Mouse (Mus musculus): Measurements from ENCODE around the gene Gm11569. TPM values are rescaled to one million over a fixed set of nuclear protein-coding genes. Genes with fewer than 3 reads are reported as not detected.
"Not testable (repeated sequence)": the region's sequence is repeated elsewhere in the genome, so short reads cannot be mapped to it uniquely, and the experiment has no call there.

The Gm11569 gene
- polyA plus RNA-seq (2021), result not detected

DNA sequence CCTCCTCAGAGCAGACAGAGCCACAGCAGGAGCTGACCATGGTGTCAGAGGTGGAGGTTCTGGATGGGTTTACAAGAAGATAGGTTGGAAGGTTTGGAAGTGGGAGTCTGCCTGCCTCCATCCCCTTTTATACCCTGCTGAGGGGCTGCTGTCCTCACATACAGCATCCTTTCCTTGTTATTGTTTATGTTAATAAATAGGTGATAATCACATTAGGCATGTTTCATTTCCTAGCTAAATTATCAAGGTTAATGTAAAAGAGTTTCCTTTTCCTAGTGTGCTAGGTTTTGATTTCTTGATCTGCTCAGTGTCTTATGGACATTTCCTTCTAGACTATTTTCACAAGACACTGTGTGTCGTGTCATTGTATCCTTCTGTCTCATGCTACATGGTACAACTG lies at the start of gene Gm11569:
TSS of gene Gm11569 (minus strand) at position 101 of the 400 bp plus-strand sequence.
- ATAC-seq; DNase-seq (ENCODE audit: low read depth, low spot score); CTCF ChIA-PET; POLR2A ChIA-PET; in situ Hi-C loops (cut with MboI; ENCODE audit: low pct_unique_long_range_greater_than_20kb); H3K27me3 ChIP-seq: not testable (repeated sequence)

DNA sequence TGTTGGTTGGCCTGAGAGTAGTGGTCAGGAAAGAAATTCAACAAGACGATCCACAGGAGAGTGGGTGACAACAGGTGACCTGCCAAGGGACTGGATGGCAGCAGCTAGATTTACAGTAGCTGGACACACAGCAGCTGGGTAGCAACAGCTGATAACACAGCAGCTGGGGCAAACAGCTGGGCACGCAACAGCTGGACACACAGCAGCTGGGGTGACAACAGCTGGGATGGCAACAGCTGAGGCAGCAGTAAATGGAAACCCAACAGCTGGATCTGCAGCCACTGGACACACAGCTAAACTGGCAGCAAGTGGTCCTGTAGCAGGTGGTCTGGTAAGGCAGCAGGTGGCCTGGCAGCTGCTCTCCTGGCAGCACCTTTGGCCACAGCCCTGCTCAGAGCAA lies 48.0 kb upstream of the Gm11569 start:
- no peak for TF ChIP-seq CTCF (IDR thresholded peaks at IDR 0.05)
- CTCF ChIA-PET, result no interaction called here
- in situ Hi-C loops (cut with MboI; ENCODE audit: low pct_unique_long_range_greater_than_20kb), result no loop called here
- ATAC-seq (no peak), DNase-seq (ENCODE audit: low read depth, low spot score) (no peak)
- POLR2A ChIA-PET, result no interaction called here
- peaks cover 3% of the 10 kb centered on the region for H3K27me3 ChIP-seq

DNA sequence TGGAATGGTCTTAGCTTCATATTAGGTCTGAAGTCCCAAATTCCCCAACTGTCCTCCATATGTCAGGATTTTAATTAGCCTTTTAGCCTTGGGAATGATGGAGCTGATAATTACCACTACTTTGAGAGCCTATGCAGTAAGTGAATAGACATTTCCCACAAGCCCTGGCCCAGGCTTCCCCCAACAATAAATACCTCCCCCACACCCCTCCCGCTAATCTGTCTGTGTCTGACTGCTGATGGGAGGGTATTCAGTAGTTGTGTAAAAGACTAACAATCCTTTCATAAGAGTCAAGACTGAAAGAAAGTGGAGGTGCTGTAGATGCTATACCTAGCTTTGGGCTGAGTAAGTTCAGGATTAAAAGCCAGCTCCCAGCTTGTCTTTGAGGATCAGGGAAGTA lies 43.5 kb upstream of the Gm11569 start:
- in situ Hi-C loops (cut with MboI; ENCODE audit: low pct_unique_long_range_greater_than_20kb), result no loop called here

DNA sequence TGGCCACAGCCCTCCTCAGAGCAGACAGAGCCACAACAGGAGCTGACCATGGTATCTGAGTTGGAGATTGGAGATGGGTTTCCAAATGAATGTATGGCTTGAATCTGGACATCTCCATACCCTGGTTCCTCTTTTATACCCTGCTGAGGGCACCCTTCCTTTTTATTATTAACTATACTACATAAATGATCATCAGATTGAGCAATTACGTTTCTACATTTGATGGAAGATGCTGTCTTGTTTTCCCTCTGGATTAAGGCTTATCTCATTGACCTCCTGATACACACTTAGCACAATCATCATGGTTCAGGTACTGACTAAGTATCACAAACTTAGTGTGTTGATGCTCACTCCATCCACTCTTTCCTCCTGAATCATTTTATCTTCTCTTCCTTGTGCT lies 39.2 kb upstream of the Gm11569 start, which contains the start of gene 2300003K06Rik:
TSS of gene 2300003K06Rik (minus strand) at position 101 of the 400 bp plus-strand sequence.
- in situ Hi-C loops (cut with MboI; ENCODE audit: low pct_unique_long_range_greater_than_20kb), result loop anchor here (10.0 kb wide), 1 partner anchor 63 kb away; the partner anchor contains the start of gene Gm11595
- CTCF ChIA-PET, result no interaction called here
- POLR2A ChIA-PET, result no interaction called here
- TF ChIP-seq CTCF (IDR thresholded peaks at IDR 0.05), result no peak
- ATAC-seq, result no peak
- no peak for DNase-seq (ENCODE audit: low read depth, low spot score)
- H3K27me3 ChIP-seq, result no peaks in the 10 kb centered on the region

More for the DNA sequence above, 43.5 kb upstream of the Gm11569 start:
- POLR2A ChIA-PET, result no interaction called here
- DNase-seq (ENCODE audit: low read depth, low spot score) (no peak), ATAC-seq (no peak)
- no peak for TF ChIP-seq CTCF (IDR thresholded peaks at IDR 0.05)
- peaks cover 3% of the 10 kb centered on the region for H3K27me3 ChIP-seq
- CTCF ChIA-PET, result no interaction called here

DNA sequence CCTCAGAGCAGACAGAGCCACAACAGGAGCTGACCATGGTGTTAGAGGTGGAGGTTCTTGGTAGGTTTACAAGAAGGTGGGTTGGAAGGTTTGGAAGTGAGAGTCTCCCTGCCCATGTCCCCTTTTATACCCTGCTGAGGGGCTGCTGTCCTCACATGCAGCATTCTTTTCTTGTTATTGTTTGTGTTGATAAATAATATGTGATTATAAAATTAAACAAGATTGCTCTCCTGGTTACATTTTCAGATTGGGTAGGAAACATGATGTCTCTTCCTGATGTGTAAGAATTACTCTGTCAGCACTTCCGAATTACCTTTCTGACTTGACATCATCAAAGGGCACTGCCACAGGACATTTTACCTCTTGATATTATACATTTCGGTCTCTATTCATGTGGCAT lies 16.8 kb upstream of the Gm11569 start, which contains the start of gene Gm11564:
TSS of gene Gm11564 (minus strand) at position 101 of the 400 bp plus-strand sequence.
- CTCF ChIA-PET; in situ Hi-C loops (cut with MboI; ENCODE audit: low pct_unique_long_range_greater_than_20kb); ATAC-seq; H3K27me3 ChIP-seq; POLR2A ChIA-PET; DNase-seq (ENCODE audit: low read depth, low spot score): not testable (repeated sequence)

DNA sequence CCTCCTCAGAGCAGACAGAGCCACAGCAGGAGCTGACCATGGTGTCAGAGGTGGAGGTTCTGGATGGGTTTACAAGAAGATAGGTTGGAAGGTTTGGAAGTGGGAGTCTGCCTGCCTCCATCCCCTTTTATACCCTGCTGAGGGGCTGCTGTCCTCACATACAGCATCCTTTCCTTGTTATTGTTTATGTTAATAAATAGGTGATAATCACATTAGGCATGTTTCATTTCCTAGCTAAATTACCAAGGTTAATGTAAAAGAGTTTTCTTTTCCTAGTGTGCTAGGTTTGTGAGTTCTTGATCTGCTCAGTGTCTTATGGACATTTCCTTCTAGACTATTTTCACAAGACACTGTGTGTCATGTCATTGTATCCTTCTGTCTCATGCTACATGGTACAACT lies 11.1 kb upstream of the Gm11569 start, which contains the start of gene Krtap4-13:
TSS of gene Krtap4-13 (minus strand) at position 101 of the 400 bp plus-strand sequence.
- CTCF ChIA-PET; ATAC-seq; DNase-seq (ENCODE audit: low read depth, low spot score); in situ Hi-C loops (cut with MboI; ENCODE audit: low pct_unique_long_range_greater_than_20kb); POLR2A ChIA-PET; H3K27me3 ChIP-seq: not testable (repeated sequence)

DNA sequence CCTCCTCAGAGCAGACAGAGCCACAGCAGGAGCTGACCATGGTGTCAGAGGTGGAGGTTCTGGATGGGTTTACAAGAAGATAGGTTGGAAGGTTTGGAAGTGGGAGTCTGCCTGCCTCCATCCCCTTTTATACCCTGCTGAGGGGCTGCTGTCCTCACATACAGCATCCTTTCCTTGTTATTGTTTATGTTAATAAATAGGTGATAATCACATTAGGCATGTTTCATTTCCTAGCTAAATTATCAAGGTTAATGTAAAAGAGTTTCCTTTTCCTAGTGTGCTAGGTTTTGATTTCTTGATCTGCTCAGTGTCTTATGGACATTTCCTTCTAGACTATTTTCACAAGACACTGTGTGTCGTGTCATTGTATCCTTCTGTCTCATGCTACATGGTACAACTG lies 5.6 kb upstream of the Gm11569 start, which contains the start of gene Gm11554:
TSS of gene Gm11554 (minus strand) at position 101 of the 400 bp plus-strand sequence.
- POLR2A ChIA-PET; CTCF ChIA-PET; in situ Hi-C loops (cut with MboI; ENCODE audit: low pct_unique_long_range_greater_than_20kb); H3K27me3 ChIP-seq; ATAC-seq; DNase-seq (ENCODE audit: low read depth, low spot score): not testable (repeated sequence)

DNA sequence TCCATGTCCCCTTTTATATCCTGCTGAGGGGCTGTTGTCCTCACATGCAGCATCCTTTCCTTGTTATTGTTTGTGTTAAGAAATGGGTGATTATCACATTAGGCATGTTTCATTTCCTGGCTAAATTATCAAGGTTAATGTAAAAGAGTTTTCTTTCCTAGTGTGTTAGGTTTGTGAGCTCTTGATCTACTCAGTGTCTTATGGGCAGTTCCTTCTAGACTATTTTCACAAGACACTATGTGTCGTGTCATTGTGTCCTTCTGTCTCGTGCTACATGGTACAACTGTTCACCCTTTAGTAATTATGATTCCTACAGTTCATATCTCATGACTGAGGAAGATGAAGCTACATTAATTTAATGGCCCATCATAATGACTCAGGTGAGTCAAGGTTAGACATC lies 5.4 kb downstream of the Gm11569 start, which contains the start of gene Gm11596:
TSS of gene Gm11596 (minus strand) at position 101 of the 400 bp plus-strand sequence.
- in situ Hi-C loops (cut with MboI; ENCODE audit: low pct_unique_long_range_greater_than_20kb), result no loop called here
- DNase-seq (ENCODE audit: low read depth, low spot score) (no peak), ATAC-seq (no peak)
- CTCF ChIA-PET, result no interaction called here
- POLR2A ChIA-PET, result no interaction called here
- H3K27me3 ChIP-seq, result no peaks in the 10 kb centered on the region
- no peak for TF ChIP-seq CTCF (IDR thresholded peaks at IDR 0.05)

DNA sequence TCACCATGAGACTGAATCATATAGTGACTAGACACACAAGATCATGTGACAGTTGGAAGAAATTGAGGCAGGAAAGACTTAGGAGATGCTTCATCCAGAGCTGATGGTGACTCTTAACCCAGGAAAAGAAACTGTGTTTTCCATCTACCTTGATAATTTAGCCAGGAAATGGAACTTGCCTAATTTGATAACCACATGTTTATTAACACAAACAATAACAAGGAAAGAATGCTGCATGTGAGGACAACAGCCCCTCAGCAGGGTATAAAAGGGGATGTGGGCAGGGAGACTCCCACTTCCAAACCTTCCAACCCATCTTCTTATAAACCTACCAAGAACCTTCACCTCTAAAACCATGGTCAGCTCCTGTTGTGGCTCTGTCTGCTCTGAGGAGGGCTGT lies 13.8 kb downstream of the Gm11569 start, which contains the start of gene Krtap4-9:
TSS of gene Krtap4-9 (plus strand) at position 301 of the 400 bp plus-strand sequence.
- POLR2A ChIA-PET; DNase-seq (ENCODE audit: low read depth, low spot score); in situ Hi-C loops (cut with MboI; ENCODE audit: low pct_unique_long_range_greater_than_20kb); H3K27me3 ChIP-seq; CTCF ChIA-PET; ATAC-seq: not testable (repeated sequence)

DNA sequence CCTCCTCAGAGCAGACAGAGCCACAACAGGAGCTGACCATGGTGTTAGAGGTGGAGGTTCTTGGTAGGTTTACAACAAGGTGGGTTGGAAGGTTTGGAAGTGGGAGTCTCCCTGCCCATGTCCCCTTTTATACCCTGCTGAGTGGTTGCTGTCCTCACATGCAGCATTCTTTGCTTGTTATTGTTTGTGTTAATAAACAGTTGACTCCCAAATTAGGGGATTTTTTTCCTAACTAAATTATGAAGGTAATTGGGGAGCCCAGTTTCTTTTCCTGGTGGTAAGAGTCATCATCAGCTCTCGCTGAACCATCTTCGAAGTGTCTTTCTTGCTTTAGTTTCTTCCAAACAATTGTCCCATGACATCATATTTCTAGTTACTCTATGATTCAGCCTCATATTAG lies 18.1 kb downstream of the Gm11569 start, which contains the start of gene Krtap4-8:
TSS of gene Krtap4-8 (minus strand) at position 101 of the 400 bp plus-strand sequence.
- no peak for DNase-seq (ENCODE audit: low read depth, low spot score)
- CTCF ChIA-PET, result no interaction called here
- POLR2A ChIA-PET, result no interaction called here
- TF ChIP-seq CTCF (IDR thresholded peaks at IDR 0.05), result no peak
- ATAC-seq, result no peak
- no peaks in the 10 kb centered on the region for H3K27me3 ChIP-seq
- in situ Hi-C loops (cut with MboI; ENCODE audit: low pct_unique_long_range_greater_than_20kb), result no loop called here

DNA sequence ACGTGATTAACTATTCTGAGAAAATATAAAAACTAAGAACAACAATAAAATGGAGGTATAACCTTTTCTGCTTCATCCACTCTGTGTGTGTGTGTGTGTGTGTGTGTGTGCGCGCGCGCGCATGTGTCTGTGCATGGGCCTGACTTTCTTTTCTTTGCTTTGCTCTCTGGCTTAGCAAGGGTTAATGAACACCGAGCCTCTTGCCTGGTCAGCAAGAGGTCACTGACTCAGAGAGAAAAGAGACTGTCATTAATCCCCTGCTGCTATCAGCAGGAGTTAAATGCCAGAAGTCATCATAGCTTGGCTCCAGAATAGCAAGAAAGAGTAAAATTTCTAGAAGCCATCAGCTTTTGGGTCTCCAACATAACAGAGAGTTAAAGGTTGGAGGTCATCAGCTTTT lies 20.3 kb downstream of the Gm11569 start:
- in situ Hi-C loops (cut with MboI; ENCODE audit: low pct_unique_long_range_greater_than_20kb), result loop anchor here (10.0 kb wide), 1 partner anchor 56 kb away; the partner anchor contains the start of gene 2300003K06Rik
- no peak for TF ChIP-seq CTCF (IDR thresholded peaks at IDR 0.05)
- no peaks in the 10 kb centered on the region for H3K27me3 ChIP-seq
- CTCF ChIA-PET, result no interaction called here
- no peak for DNase-seq (ENCODE audit: low read depth, low spot score)
- POLR2A ChIA-PET, result no interaction called here
- no peak for ATAC-seq

DNA sequence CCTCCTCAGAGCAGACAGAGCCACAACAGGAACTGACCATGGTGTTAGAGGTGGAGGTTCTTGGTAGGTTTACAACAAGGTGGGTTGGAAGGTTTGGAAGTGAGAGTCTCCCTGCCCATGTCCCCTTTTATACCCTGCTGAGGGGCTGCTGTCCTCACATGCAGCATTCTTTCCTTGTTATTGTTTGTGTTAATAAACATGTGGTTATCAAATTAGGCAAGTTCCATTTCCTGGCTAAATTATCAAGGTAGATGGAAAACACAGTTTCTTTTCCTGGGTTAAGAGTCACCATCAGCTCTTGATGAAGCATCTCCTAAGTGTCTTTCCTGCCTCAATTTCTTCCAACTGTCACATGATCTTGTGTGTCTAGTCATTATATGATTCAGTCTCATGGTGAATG lies 25.9 kb downstream of the Gm11569 start, which contains the start of gene Gm11595:
TSS of gene Gm11595 (minus strand) at position 101 of the 400 bp plus-strand sequence.
- in situ Hi-C loops (cut with MboI; ENCODE audit: low pct_unique_long_range_greater_than_20kb), result loop anchor here (10.0 to 25.0 kb wide), 2 partner anchors 62 to 286 kb away; partner anchors contain the start of genes 2300003K06Rik and Krt23
- DNase-seq (ENCODE audit: low read depth, low spot score); POLR2A ChIA-PET; CTCF ChIA-PET; H3K27me3 ChIP-seq; ATAC-seq: not testable (repeated sequence)
